13 mouse cellular contexts compared by ENCODE assay signal in genomic region chr1:34120066-34120465, GRCm38 (mm10).
DNase-seq lines count a peak whose midpoint lies in the region; ATAC-seq and TF ChIP-seq lines count a peak whose summit lies in the region.
"Had no signal": no experiment of that assay in that cellular context is flagged by ENCODE, and none has a peak within 500 bp of the region (broad histone marks: within the 10 kb centered on the region; RNA-seq: fewer than 3 reads in every experiment).

No protein-coding gene starts in this region.

- ATAC-seq in heart, embryonic 12.5 days (ENCODE audit: insufficient number of reproducible peaks, low FRiP score), result no peak
- no peak for ATAC-seq in liver, postnatal 0 days
- ATAC-seq: hindbrain, embryonic 16.5 days had no signal

- no peak overlapping the region for H3K9ac ChIP-seq in heart, embryonic 12.5 days
- H3K9ac ChIP-seq in liver, postnatal 0 days (replicated peaks), result no peak overlapping the region
- H3K9ac ChIP-seq: embryonic facial prominence, embryonic 13.5 days had no signal

- WGBS in heart, embryonic 12.5 days, result 71% methylated on average over 6 of the region's 6 CpGs
- WGBS in liver, postnatal 0 days (ENCODE audit: insufficient replicate concordance), result 64% methylated on average over 6 of the region's 6 CpGs

- H3K4me1 ChIP-seq in heart, embryonic 12.5 days (replicated peaks), result peaks cover 70% of the 10 kb centered on the region
- peaks cover 19% of the 10 kb centered on the region for H3K4me1 ChIP-seq in brown adipose tissue, adult 24 weeks (ENCODE audit: control insufficient read depth, insufficient read depth, insufficient read length, low read length)
- peaks cover 6% of the 10 kb centered on the region for H3K4me1 ChIP-seq in liver, postnatal 0 days (ENCODE audit: insufficient read depth)

- TF ChIP-seq CTCF in liver, postnatal 0 days (IDR thresholded peaks at IDR 0.05; ENCODE audit: low read depth), result no peak

- H3K4me3 ChIP-seq in heart, embryonic 12.5 days, result no peak overlapping the region
- H3K4me3 ChIP-seq in brown adipose tissue, adult 24 weeks (ENCODE audit: insufficient read depth, low read depth, low read length), result no peak overlapping the region
- no peak overlapping the region for H3K4me3 ChIP-seq in liver, postnatal 0 days (ENCODE audit: low read depth, low read length)
- H3K4me3 ChIP-seq: embryonic facial prominence, embryonic 13.5 days; limb, embryonic 10.5 days had no signal

- no peaks in the 10 kb centered on the region for H3K36me3 ChIP-seq in heart, embryonic 12.5 days
- no peaks in the 10 kb centered on the region for H3K36me3 ChIP-seq in liver, postnatal 0 days (replicated peaks; ENCODE audit: insufficient read depth, low read length)
- H3K36me3 ChIP-seq: embryonic facial prominence, embryonic 13.5 days; limb, embryonic 10.5 days had no signal

- DNase-seq in heart, adult 8-10 months (ENCODE audit: low spot score), result peak; percentile 63
- DNase-seq in gastrocnemius, postnatal 36 days, result peak; percentile 37 to 64
- DNase-seq in liver, postnatal 0 days, result no peak
- DNase-seq in spleen, postnatal 36 days (ENCODE audit: low spot score in 2 of 2), result no peak
- no peak for DNase-seq in right cerebral cortex, postnatal 10 days (ENCODE audit: low spot score in 2 of 2)
- no peak for DNase-seq in thymus, postnatal 14 days
- DNase-seq: thymus, postnatal 4 days had no signal

- H3K9me3 ChIP-seq in heart, embryonic 12.5 days (replicated peaks), result no peaks in the 10 kb centered on the region
- no peaks in the 10 kb centered on the region for H3K9me3 ChIP-seq in liver, postnatal 0 days (ENCODE audit: low read length)
- H3K9me3 ChIP-seq: embryonic facial prominence, embryonic 13.5 days; limb, embryonic 10.5 days had no signal

- no peak overlapping the region for H3K27ac ChIP-seq in heart, embryonic 12.5 days (ENCODE audit: poor library complexity, severe bottlenecking)
- H3K27ac ChIP-seq in brown adipose tissue, adult 24 weeks (replicated peaks; ENCODE audit: low read depth, low read length), result peak overlapping the region; percentile 22
- H3K27ac ChIP-seq in liver, postnatal 0 days (ENCODE audit: low read depth), result 0 out of 2 replicates have a peak overlapping the region, but pooled peaks have one; percentile 30
- H3K27ac ChIP-seq: embryonic facial prominence, embryonic 13.5 days; limb, embryonic 10.5 days had no signal

- H3K27me3 ChIP-seq in heart, embryonic 12.5 days (replicated peaks), result no peaks in the 10 kb centered on the region
- no peaks in the 10 kb centered on the region for H3K27me3 ChIP-seq in liver, postnatal 0 days (ENCODE audit: insufficient read depth, low read length)
- H3K27me3 ChIP-seq: CH12.LX; embryonic facial prominence, embryonic 13.5 days had no signal

- no peak for TF ChIP-seq EP300 in liver, postnatal 0 days (IDR thresholded peaks at IDR 0.05; ENCODE audit: low read depth)

- no peak overlapping the region for H3K4me2 ChIP-seq in heart, embryonic 12.5 days
- H3K4me2 ChIP-seq in liver, postnatal 0 days (ENCODE audit: low read depth, low read length), result peak overlapping the region; percentile 66

- intact Hi-C loops in gastrocnemius, postnatal 36 days (cut with DNase I), result no loop called here

Comparison
In these comparisons a context has a peak if more than half of its experiments do, and no peak if none do; other contexts are left out.
1. DNase-seq: peak in heart, adult 8-10 months (single experiment) and gastrocnemius, postnatal 36 days (2 of 2); none in liver, postnatal 0 days (single experiment), spleen, postnatal 36 days (0 of 2), right cerebral cortex, postnatal 10 days (0 of 2) and thymus, postnatal 14 days (single experiment).